Mouse (Mus musculus): ENCODE measurements around the gene Klf13.

- no peak for TF ChIP-seq POLR2A (IDR thresholded peaks at IDR 0.05; ENCODE audit: insufficient read depth, low read depth, low read length)
- TF ChIP-seq CTCF (IDR thresholded peaks at IDR 0.05): no peak
Observed at GRCm38 (mm10) chr7:63899925-63900324, 38.8 kb downstream of the Klf13 start.
